Mouse (Mus musculus) adrenal gland (tissue): ENCODE data around the gene Afap1l2.

Source experiments
- intact Hi-C: fragments of 180-260 bp; cut with DNase I; formaldehyde crosslinking; loops from one replicate; pipeline ENCODE4 v1.15.1; 2025

Afap1l2 gene

DNA sequence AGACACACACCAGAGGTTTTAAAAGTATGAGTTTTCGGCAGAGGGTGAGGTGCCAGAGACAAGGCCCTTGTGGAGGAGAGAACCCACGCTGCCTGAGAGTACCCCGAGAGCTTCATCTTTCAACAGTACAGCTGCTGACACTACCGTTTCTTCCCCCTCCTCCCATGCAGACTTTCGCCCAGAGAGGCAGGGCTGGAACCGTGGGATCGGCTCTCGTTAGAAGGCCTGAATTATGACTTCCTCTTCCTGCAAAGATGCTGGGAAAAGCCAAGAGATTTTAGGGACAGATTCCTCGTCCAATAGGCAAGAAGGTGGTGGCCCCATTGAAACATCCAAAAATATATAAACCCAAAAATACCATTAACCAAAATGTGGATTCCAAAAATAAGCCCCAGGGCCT is 63.8 kb downstream of the Afap1l2 start:
- intact Hi-C loops: no loop called here

DNA sequence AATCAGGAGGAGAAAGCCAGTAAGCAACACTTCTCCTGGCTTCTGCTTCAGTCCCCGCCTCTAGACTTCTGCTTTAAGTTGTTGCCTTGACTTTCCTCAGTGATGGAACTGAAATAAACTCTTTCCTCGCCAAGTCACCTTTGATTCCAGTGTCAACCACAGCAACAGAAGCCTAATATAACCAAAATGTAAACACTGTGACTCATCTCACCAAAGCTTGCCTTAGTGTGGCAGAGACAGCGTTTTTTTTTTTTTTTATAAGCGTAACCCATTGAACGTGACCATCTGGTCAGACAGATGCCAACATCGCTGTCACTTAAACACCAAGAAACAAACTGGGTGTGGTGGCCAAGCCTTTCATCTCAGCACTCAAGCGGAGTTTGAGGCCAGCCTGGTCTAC is 65.8 kb downstream of the Afap1l2 start:
- intact Hi-C loops: no loop called here

DNA sequence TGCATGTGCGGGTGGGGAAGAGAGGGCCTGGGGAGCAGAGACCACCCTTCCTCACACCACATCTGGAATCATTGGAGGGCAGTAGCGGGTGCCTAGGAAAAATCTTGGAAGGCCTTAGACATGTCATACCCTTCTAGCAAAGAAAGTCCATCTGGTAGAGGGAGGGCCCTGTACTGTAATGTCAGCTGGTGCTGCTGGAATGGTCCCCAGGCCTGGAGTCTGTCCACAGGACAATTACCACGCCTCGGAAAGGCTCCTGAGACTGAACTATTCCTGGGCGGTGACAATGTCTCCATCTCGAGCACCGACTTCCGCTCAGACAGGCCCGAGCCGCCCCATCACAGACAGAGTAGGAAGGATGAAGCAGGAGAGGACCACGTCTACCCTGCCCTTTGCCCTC is 67.5 kb downstream of the Afap1l2 start:
- intact Hi-C loops: no loop called here

DNA sequence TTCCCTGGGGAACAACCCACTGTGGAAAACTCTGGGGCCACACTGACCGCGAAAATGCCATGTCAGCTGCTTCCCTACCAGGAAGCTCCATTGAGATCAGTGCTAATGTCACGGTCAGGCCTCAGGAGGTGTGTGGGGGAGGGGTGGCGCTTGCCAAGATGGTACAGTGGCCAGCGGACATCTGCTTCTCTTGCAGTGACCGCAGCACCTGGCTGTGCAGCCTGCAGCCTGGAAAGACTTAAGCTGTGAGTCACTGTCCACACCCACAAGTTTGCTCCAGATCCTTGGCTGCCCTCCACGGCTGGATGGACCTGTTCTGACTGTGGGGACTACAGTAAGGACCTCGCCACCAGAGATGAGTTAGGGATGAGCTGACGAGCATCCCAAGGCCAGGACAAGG is 68.2 kb downstream of the Afap1l2 start:
- intact Hi-C loops: loop anchor here (5.0 kb wide), 1 partner anchor 67 kb away; the partner anchor contains the start of gene Afap1l2

DNA sequence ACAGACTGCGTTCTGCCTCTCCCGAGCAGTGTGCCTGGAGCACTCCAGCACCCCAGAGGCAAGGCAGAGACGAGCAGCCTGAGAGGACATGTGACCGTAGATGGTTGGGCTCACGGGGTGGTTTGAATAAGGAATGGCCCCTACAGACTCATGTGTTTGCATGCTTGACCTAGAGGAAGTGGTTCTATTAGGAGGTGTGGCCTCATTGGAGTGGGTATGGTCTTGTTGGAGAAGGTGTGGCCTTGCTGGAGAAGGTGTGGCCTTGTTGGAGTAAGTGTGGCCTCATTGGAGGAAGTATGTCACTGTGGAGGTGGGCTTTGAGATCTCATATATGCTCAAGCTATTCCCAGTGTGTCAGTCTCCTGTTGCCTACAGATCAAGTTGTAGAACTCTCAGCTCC is 70.1 kb downstream of the Afap1l2 start:
- intact Hi-C loops: loop anchor here (5.0 kb wide), 1 partner anchor 69 kb away; the partner anchor contains the start of gene Afap1l2

DNA sequence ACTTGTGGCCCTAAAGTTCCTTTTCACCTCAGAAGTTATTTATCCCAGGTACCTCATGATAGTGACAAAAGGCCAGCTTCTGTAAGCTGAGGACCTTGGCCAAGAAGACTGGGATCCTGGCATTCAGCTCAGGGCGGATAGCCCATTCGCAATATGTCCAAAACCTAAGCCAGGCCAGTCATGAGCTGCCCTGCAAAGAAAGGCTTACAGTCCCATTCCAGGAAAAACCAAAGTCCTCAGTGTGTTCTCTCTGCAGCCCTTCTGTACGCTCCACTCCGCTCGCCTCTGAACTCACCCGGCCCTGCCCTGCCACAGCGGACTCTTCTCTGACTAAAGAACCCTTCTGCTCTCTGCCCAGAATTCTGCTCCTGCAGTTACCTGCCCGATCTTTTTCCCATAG is 71.8 kb downstream of the Afap1l2 start:
- intact Hi-C loops: loop anchor here (5.0 kb wide), 1 partner anchor 71 kb away; the partner anchor contains the start of gene Afap1l2

DNA sequence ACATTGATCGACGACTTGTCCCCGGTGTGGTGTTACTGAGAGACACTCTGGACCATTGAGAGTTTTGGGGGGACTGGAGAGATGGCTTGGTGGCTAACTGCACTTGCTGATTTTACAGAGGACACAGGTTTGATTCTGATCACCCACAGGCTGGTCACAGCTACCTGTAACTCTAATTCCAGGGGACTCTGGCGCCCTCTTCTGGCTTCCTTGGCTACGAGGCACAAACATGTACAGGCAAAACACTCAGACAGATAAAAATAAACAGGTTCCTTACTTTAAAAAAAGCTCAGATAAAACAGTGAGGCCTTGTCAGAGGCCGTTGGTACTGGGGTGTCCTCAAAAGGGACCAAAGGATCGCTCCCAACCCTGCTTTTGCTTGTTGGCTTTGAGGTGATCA is 72.3 kb downstream of the Afap1l2 start:
- intact Hi-C loops: loop anchor here (5.0 kb wide), 1 partner anchor 72 kb away; the partner anchor contains the start of gene Afap1l2

DNA sequence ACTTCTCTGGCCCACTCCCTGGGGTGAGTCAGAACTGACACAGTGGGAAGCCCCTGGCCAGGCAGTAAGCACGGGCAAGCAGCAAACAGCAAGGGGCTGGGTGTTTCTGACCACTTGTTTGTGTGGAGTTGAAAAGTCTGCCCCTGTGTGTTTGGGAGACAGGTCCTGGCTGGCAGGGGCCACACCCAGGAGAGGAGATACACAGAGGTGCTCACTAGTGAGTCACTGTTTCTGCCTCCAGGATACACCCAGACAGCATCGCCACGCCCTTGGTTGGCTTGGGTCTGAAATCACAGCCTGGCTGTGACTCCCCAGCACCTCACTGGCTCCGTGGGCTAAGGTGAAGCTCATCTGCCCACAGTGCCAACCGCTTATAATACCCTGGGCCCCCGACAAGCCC is 72.9 kb downstream of the Afap1l2 start:
- intact Hi-C loops: loop anchor here (5.0 kb wide), 1 partner anchor 72 kb away; the partner anchor contains the start of gene Afap1l2

DNA sequence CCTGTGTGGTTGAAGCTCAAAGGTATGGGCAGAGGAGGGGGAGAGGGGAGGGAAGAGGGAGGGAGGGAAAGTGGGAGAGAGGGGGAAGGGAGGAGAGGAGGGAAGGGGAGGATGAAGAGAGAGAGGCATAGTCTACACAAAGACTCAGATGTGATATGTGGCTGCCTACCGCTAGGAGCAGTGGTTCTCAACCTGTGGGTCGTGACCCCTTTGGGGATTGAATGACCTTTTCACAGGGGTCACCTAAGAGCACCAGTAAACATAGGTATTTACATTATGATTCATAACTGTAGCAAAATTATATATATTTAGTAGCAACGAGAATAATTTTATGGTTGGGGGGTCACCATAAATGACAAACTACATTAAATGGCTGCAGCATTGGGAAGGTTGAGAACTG is 74.2 kb downstream of the Afap1l2 start:
- intact Hi-C loops: no loop called here

DNA sequence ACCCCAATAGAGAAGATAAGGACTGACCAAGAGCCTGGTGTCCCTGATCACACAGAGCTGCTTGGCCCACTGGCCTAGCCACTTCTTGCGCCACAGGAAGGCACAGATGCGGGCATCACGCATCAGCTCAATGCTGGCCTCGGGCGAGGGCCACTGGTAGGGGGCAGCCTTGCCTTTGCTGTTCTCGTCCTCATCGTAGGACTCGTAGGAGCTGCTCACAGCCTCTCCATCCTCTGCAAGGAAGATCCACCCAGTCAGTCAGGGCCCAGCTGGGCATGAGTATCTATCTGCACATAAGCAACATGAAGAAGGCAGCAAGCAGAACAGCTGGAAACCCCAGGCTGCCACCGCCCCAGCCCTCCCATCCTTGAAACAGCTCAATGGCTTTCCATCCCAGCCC is 78.0 kb downstream of the Afap1l2 start:
- intact Hi-C loops: no loop called here

DNA sequence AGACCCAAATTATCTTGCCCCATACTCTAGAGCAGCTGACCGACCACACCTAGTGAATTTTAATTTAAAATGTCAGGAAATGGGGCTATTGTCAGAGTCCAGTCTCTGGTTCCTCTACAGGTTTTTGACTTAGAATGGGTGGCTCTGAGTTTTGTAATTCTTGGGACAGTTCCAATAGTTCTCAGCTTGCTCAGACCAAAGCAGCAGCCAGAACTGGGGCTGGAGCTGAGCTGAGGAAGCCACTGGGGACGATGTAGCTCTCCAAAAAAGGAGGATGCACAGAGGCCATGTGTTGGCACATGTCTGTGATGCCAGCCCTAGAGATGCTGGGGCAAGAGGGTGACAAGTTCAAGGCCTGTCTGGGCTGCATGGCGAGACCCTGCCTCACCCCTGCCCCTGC is 78.6 kb downstream of the Afap1l2 start:
- intact Hi-C loops: no loop called here

DNA sequence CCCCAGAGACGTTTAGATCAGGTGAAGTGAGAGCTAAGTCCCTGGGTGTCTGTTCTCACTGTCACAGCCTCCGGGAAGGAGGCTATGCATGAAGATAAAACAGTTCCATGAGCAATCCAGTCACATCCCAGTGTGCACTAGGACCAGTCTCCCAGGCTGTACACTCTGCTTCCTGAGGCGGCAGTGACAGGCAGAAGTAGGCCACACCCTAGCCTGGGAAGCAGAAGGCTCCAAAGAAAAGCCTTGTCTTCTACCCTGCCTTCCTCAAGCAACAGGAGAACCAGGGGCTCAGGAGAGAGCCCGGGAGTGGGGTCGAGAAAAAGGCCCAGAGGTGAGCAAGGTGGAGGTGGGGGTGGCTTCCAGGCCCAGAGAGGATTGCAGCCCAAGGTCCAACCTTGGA is 86.3 kb downstream of the Afap1l2 start:
- intact Hi-C loops: no loop called here

DNA sequence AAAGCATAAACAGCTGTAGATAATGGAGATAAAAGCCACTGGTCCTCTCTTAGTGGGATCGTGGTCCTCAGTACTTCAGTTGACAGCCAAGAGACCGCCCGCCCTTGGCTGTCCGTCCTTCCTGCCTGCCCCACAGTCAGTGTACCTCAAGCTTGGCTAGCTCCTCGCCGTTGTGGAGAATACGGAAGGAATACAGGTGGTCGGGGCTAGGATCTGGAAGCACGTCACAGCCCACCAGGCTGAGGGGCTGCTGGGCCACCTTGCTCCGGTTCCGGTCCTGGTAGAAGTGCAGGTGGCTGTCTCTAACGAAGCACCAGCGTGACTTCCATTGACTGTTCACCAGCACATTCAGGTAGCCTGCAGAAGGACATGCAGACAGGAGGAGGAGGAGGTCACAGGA is 87.8 kb downstream of the Afap1l2 start:
- intact Hi-C loops: no loop called here

DNA sequence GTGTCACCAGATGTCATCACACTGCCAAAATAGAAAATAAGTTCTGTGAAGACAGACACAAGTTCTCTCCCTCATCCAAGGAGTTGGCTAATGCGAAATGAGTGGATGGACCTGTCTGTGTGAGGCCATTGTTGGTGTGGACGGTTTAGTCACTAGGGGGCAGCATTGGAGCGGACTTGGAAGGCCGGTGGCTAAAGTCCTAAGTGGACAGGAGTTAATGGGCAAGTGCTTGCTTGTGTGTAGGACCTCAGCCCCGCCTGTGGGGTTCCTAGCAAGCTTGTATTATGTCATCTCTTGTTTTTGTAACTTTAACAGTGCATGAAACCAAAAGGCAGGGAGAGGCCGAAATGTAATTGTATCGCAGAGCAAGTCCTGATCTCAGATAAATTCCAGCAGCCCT is 88.4 kb downstream of the Afap1l2 start:
- intact Hi-C loops: loop anchor here (1.0 to 10.0 kb wide), 3 partner anchors 89 to 215 kb away; partner anchors contain the start of gene Afap1l2

DNA sequence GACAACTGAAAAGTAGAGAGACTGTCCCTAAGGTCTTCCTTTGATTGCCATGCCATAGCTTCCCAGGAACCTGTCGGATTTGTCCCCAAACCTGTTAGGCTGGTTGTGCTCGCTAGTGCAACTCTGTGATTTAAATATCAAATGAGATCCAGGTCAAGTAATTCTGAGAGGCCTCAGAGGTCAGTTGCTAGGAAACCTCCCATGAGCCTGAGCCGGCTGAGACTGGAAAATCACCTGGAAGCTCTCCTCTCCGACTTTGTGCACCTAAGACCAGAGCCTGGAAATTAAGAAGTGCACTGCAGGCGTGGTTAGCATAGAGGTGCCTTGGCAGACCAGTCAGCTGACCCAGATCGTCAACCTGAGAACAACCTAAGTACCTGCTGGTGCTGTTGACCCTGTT is 92.9 kb downstream of the Afap1l2 start:
- intact Hi-C loops: loop anchor here (10.0 kb wide), 1 partner anchor 220 kb away; no protein-coding TSS in a partner anchor

DNA sequence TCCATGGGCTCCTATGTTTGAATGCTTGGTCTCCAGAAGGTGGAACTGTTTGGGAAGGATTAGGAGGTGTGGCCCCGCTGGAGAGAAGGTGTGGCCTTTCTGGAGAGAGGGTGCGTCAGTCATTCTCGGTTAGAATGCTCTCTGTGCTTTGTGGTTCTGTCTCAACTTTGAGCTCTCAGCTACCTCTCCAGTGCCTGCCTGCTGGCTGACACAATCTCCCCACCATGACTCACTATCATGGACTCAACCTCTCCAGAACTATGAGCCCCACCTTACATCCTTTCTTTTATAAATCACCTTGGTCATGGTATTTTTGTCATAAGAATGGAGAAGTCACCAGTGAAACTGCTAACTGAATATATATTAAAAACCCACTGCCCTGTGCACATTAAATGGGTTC is 93.4 kb downstream of the Afap1l2 start:
- intact Hi-C loops: loop anchor here (10.0 kb wide), 1 partner anchor 220 kb away; no protein-coding TSS in a partner anchor

DNA sequence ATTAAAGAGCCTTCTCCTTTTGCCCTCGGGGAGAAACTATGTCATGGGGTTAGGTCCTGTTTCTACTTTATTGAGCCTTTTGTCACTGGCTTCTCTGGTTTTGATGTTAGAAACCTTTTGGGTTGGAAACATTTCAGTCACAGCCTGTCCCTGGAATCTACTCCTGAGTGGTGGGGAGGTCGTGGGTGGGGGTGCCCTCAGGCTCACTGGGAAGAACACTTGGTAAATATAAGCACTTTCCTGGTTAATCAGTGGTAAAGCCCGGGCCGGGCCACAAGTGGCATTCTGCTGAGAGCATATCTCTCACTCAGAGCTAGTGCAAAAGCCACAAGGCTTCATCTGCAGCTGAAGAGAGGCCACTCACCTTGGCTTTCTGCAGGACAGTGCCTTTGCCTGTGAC is 94.3 kb downstream of the Afap1l2 start:
- intact Hi-C loops: loop anchor here (10.0 kb wide), 1 partner anchor 221 kb away; no protein-coding TSS in a partner anchor

DNA sequence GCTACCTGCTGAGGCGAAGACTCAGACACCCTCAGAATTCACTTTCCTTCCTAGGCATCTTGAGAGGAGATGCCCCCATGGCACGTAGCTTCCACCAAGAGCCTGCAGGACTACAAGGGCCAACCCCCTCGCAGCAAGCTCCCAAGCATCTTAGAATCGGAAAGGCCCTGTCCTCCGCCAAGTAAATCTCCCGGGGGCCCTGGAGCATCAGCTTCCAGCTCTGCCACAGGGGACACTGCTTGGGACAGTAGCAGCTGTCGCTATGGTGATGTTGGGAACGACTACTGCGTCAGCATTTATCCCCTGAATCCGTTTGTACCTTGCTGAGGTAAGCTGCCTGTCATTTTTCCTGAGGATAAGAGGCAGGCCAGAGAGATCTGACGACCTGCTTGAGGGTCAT is 97.5 kb downstream of the Afap1l2 start:
- intact Hi-C loops: loop anchor here (10.0 kb wide), 1 partner anchor 224 kb away; no protein-coding TSS in a partner anchor

DNA sequence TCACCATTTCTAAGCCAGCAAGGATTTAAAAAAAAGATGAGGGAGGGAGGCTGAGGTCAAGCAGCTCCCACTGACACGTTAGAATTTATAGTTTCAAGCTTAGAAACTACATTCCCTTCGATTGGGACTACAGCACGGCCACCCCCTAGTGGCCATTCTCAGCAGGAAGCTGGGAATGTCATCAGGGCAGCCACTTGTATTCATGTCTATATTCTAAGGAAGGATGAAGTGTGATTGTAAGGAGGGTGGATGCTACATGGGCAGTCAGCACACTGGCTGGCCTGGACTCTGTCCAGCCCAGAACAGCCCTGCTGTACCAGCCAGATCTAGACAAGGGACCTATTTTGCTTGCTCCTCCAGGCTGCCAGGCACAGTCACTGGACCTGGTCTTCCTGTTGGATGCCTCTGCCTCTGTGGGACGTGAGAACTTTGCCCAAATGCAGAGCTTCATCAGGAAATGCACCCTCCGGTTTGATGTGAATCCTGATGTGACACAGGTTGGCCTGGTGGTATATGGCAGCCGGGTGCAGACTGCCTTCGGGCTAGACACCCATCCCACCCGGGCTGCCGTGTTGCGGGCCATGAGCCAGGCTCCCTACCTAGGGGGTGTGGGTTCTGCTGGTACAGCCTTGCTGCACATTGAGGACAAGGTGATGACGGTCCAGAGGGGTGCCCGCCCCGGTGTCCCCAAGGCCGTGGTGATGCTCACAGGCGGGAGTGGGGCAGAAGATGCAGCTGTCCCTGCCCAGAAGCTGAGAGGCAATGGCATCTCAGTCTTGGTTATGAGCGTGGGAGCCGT is 99.4 kb downstream of the Afap1l2 start:
- intact Hi-C loops: loop anchor here (5.0 kb wide), 1 partner anchor 486 kb away; no protein-coding TSS in a partner anchor

DNA sequence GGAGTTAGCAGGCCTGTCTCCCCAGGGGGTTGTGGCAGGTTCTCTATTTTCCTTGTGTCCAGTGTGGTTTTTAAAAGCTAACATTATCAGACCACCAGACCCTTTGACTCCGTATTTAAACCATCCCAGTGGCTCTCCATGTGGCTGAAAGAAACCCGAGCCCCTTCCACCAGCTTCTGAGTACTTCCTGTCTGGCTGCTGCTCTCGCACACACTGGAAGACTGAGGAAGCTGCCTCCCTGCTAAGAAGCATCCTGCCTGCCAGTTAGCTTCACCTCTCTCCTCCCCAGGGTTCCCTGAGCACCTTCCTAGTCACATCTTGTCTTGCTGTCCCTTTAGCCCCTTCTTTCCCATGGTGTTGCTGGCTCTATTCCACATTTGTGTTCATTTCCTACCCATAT is 100.2 kb downstream of the Afap1l2 start:
- intact Hi-C loops: loop anchor here (5.0 kb wide), 1 partner anchor 486 kb away; no protein-coding TSS in a partner anchor

DNA sequence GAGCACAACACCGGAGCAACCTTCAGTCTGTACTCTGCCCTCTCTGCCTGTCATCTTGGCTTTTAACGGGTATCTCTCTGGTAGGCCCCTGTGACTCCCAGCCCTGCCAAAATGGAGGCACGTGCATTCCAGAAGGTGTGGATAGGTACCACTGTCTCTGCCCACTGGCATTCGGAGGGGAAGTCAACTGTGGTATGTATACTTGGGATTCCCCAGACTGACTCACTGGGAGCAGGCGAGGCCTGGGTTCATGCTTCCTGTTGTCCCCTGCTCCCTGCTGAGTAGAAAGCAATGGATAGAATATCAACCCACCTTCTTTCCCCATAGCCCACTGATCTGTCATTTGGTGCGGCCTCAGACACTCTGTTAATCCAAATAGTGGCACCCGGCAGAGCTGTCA is 102.6 kb downstream of the Afap1l2 start:
- intact Hi-C loops: loop anchor here (5.0 kb wide), 1 partner anchor 483 kb away; no protein-coding TSS in a partner anchor

DNA sequence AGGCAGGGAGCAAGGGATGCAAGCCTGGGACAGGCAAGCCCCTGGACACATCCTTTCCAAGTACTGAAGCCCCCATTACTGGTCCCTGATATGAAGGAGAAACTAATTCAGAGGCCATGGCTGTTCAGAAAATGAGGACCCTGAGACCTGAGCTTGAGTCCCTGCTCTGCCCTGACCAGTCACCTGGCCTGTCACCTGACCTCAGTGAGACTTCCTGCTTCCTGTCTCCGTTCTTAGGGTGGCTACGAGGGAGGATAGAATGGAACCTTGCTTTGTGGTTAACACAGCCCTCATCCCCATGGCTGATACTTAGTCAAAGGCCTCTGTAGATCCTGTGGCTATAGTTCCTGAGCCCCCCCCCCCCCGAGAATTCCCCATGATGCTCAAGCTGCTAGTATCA is 103.9 kb downstream of the Afap1l2 start:
- intact Hi-C loops: no loop called here

DNA sequence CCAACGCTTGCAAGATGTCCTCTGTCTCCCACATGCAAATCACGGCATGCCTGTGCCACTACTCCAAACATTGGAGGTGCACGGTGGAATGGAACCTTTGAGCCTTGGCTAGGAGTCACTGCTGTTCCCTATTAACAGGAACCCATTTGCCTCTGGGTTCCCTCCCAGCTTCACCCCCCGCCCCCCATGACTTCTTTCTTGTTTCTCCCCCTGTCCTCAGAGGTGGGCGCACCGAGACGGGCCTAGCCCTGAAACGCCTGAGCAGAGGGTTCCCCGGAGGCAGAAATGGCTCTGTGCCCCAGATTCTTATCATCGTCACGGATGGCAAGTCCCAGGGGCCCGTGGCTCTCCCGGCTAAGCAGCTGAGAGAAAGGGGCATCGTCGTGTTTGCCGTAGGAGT is 110.4 kb downstream of the Afap1l2 start:
- intact Hi-C loops: no loop called here
